Comparison of ENCODE assay signal across 8 mouse cellular contexts in the genomic region with DNA sequence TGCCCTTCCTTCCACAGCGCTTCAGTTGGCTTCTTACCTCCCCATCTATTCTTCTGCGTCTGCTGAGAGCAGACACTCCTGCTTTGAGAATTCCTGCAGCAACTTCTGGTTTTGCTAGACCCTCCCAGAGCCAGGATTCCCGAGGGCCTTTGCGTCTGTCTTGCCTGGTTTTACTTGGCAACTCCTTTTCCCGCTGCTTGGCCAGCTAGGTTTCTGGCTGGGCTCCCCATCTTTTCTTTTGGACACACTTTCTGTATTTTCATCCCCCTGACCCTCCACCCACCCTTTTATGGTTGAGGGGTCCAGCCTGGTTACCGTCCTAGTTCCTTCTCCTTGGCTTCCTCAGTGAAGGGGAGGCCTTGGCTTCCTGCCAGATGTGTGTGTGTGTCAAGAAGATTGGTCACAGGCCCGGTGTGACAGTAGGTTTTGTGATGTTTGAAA. TPM values are rescaled to one million over a fixed set of nuclear protein-coding genes. Genes with fewer than 3 reads are reported as not detected.
DNase-seq lines count a peak whose midpoint lies in the region; ATAC-seq lines count a peak whose summit lies in the region.

No protein-coding gene starts in this region.

- ATAC-seq in hindbrain, embryonic 15.5 days (ENCODE audit: low FRiP score, low read depth), result peak; percentile 27; the same call in 1 of the 2 replicates
- ATAC-seq in embryonic facial prominence, embryonic 15.5 days (ENCODE audit: insufficient number of reproducible peaks, low FRiP score, low TSS enrichment, low read depth), result no peak
- no peak for ATAC-seq in erythroblast, adult 5-6 weeks (replicated peaks; ENCODE audit: low FRiP score, poor library complexity, severe bottlenecking)

- no peak overlapping the region for H3K4me3 ChIP-seq in hindbrain, embryonic 15.5 days
- no peak overlapping the region for H3K4me3 ChIP-seq in hindbrain, embryonic 10.5 days
- no peak overlapping the region for H3K4me3 ChIP-seq in embryonic facial prominence, embryonic 15.5 days (replicated peaks)

- H3K4me2 ChIP-seq in hindbrain, embryonic 15.5 days, result no peak overlapping the region
- H3K4me2 ChIP-seq in embryonic facial prominence, embryonic 15.5 days (replicated peaks), result 0 out of 2 replicates have a peak overlapping the region, but pooled peaks have one; percentile 19

- no peaks in the 10 kb centered on the region for H3K9me3 ChIP-seq in hindbrain, embryonic 15.5 days
- no peaks in the 10 kb centered on the region for H3K9me3 ChIP-seq in hindbrain, embryonic 10.5 days
- H3K9me3 ChIP-seq in embryonic facial prominence, embryonic 15.5 days (replicated peaks), result no peaks in the 10 kb centered on the region

- H3K9ac ChIP-seq in hindbrain, embryonic 15.5 days, result no peak overlapping the region
- no peak overlapping the region for H3K9ac ChIP-seq in embryonic facial prominence, embryonic 15.5 days

- H3K27ac ChIP-seq in hindbrain, embryonic 15.5 days (replicated peaks), result no peak overlapping the region
- H3K27ac ChIP-seq in hindbrain, embryonic 10.5 days, result no peak overlapping the region
- peak overlapping the region; percentile 72 for H3K27ac ChIP-seq in embryonic facial prominence, embryonic 15.5 days (replicated peaks)

- H3K4me1 ChIP-seq in hindbrain, embryonic 15.5 days (replicated peaks), result peaks cover 12% of the 10 kb centered on the region
- peaks cover 4% of the 10 kb centered on the region; the same call in 1 of the 2 replicates for H3K4me1 ChIP-seq in hindbrain, embryonic 10.5 days (replicated peaks)
- peaks cover 21% of the 10 kb centered on the region for H3K4me1 ChIP-seq in embryonic facial prominence, embryonic 15.5 days

- H3K36me3 ChIP-seq in hindbrain, embryonic 15.5 days, result no peaks in the 10 kb centered on the region
- no peaks in the 10 kb centered on the region for H3K36me3 ChIP-seq in hindbrain, embryonic 10.5 days
- H3K36me3 ChIP-seq in embryonic facial prominence, embryonic 15.5 days, result no peaks in the 10 kb centered on the region

- 45% methylated on average over 7 of the region's 7 CpGs for WGBS in hindbrain, embryonic 15.5 days
- 73% methylated on average over 7 of the region's 7 CpGs for WGBS in hindbrain, embryonic 10.5 days
- 29% methylated on average over 7 of the region's 7 CpGs for WGBS in embryonic facial prominence, embryonic 15.5 days

- DNase-seq in hindbrain, embryonic 10.5 days (ENCODE audit: low spot score), result no peak
- peak; percentile 31 for DNase-seq in retina, postnatal 1 day
- DNase-seq in retina, embryonic 14.5 days (ENCODE audit: low spot score), result no peak
- DNase-seq in kidney, postnatal 4 days, result peak; percentile 51 to 62
- no peak for DNase-seq in thymus, postnatal 0 days (ENCODE audit: low spot score)

- no peaks in the 10 kb centered on the region for H3K27me3 ChIP-seq in hindbrain, embryonic 15.5 days
- H3K27me3 ChIP-seq in hindbrain, embryonic 10.5 days (ENCODE audit: insufficient read depth, poor library complexity, severe bottlenecking), result no peaks in the 10 kb centered on the region
- H3K27me3 ChIP-seq in embryonic facial prominence, embryonic 15.5 days, result no peaks in the 10 kb centered on the region

RNA-seq across cellular contexts. Expression of gene Vav3, which starts 26.0 kb away (rescaled TPM):
- polyA plus RNA-seq in hindbrain, embryonic 15.5 days (2015; fragmentation: Nextera tagmentation; extraction: Ambion mirVana), result 15.4 and 18.2 TPM in 2 replicates
- polyA plus RNA-seq in hindbrain, embryonic 10.5 days (2016; fragmentation: Nextera tagmentation; extraction: Ambion mirVana), result 8.9 and 12.2 TPM in 2 replicates
- 24.1 and 27.7 TPM in 2 replicates for polyA plus RNA-seq in embryonic facial prominence, embryonic 15.5 days (2015; fragmentation: Nextera tagmentation; extraction: Ambion mirVana)
- 5.9 and 7.4 TPM in 2 replicates for polyA plus RNA-seq in thymus, postnatal 0 days (2015; fragmentation: Nextera tagmentation; extraction: Ambion mirVana)
- 6.5 and 25.7 TPM in 2 replicates for total RNA-seq in erythroblast, adult 5-6 weeks (2015; ENCODE audit: low replicate concordance)
- 13.2 and 15.5 TPM in 2 replicates for total RNA-seq in erythroblast, adult 5-6 weeks (2017; ENCODE audit: low replicate concordance)

Comparison
In these comparisons a context has a peak if more than half of its experiments do, and no peak if none do; other contexts are left out.
1. DNase-seq: peak in retina, postnatal 1 day (single experiment) and kidney, postnatal 4 days (2 of 2); none in hindbrain, embryonic 10.5 days (single experiment), retina, embryonic 14.5 days (single experiment) and thymus, postnatal 0 days (single experiment).